Mouse (Mus musculus) thymus, postnatal 25 days (tissue): Measurements from ENCODE around the gene Rhox7a.
"Not testable (repeated sequence)": the region's sequence is repeated elsewhere in the genome, so short reads cannot be mapped to it uniquely, and the experiment has no call there.

Source experiments
- DNase-seq: peaks from one replicate; pipeline ENCODE4 v3.0.0; 2022

Rhox7a gene

DNA sequence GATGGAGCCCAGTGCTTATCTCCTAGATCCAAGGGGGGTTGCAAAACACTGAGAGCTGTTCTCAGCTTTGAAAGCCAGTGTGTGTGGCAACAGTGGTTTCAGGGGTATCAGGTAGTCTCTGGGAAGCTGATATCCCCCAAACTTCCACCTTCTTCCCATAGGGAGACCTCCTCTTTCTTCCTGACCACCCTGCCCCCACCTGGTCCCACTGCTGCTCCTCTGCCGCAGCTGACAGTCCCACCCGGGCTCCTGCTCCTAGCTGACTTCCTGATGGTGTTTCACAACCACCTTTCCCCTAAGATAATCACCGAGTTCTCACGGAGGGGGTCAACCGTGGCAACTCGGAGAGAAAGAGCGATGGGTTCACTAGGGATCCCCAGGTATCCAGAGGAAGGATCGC lies at the start of gene Rhox7a:
Rhox7a (plus strand) TSS at position 301 of the 400 bp plus-strand sequence.
- DNase-seq: not testable (repeated sequence)

DNA sequence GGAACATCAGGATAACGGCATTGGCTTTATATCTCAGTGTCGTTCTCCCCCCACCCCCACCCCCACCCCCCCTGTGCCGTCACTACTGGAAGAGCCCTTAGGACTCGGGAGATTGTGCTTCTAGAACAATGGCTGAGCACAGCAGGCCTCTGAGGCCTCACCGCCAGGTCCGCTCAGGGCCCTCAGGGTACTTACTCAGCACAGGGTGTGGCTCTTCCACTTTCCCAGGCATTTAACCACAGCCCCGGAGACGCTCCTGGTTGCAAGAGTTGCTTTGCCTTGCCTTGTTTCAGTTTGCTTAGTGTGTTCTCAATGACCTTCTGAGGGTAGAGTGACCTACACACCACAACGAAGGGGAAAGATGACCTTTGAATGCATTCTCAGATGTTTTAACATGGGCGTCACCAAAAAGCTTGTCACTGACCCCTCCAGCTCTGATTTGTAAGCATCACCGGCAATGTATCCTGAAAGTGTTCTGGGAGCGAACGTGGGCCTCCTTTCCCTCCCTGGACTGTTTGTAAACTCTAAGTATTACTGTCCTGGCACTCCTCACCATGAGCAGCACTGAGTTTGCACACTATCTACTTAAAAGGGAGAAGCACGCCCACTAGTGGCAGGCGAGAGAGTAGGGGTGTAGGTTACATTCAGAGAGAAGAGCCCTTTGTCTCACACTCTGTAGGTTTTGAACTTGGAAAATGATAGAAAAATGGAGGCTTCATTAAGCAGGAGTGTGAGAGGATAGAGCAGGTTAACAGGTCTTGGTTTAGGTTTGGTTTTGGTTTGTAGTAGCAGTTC lies 24.0 kb upstream of the Rhox7a start:
- DNase-seq: no peak

DNA sequence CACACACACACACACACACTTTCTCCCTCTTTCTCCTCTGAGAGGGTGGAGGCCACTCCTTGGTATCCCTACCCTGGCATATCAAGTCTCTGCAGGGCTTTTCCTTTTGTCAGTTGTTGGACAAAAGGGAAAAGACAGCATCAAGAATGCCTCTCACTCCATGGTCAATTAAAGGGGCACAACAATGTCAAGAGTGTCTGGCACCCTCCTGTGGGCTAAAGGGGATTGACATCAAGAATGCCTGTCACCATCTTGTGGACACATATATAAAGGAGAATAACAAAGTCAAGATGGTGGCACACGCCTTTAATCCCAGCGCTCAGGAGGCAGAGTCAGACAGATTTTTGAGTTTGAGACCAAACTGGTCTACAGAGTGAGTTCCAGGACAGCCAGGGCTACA lies 22.1 kb upstream of the Rhox7a start:
- DNase-seq: no peak

GRCm38 (mm10) chrX:37811179-37811578 lies 20.3 kb upstream of the Rhox7a start:
- DNase-seq: no peak

DNA sequence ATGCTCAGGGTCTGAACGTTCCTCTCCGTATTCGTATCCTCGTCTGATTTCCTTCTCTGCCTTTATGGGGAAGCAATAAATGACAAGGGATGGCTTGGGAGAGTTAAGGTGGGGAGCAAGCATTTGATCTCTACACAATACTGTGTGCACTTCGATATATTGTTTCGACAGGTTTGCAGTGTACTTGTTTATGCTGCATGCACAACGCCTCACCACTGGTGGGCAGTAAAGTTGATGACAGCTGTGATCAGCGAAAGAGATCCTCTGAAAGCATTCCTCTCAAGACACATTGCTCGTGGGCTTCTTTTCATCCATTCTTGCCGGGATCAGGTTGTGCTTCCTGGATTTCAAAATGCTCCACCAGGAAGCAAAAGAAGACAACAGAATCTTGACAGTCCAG lies 15.8 kb upstream of the Rhox7a start:
- no peak for DNase-seq

DNA sequence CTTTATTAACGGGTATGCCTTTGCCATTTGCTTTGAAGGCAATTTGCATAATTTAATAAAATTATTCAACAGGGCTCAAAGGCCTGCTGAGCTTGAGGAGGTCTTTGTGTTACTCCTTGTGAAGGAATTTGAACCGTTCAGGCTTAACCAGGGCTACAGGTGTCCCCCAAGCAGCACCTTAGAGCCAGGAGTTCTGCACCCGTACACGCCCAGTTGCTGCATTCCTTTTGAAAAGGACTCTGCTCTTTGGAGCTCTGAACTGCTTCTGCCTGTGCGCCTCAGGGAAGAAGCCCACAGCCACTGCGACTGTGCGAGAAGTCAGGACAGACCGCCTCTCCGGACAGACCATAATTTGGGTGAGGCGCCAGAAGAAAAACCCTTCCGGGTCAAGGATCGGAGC lies 4.9 kb upstream of the Rhox7a start, which contains the start of gene Rhox6:
Rhox6 (plus strand) TSS at position 301 of the 400 bp plus-strand sequence.
- not testable (repeated sequence) for DNase-seq

DNA sequence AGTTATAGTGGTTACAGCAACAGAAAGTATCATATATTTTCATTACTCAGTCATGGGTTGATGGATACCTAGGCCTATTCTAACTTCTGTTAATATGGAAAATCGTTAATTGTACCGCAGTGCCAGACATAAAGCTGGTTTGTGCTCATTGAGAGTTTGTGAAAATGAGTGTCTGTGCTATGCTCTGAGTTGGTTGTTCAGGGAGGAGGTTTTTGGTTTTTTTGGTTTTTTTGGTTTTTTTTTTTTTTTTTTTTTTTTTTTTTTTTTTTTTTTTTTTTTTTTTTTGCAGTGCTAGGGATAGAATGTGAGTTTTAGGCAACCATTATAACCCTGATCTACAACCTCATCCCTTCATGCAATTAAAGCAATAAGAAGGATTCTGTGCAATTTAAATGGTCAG lies 40.2 kb downstream of the Rhox7a start:
- no peak for DNase-seq

GRCm38 (mm10) chrX:37878844-37879243 lies 47.4 kb downstream of the Rhox7a start, which contains the start of gene Rhox8:
TSS of gene Rhox8 (minus strand) at chrX:37878944.
- no peak for DNase-seq
